Mouse (Mus musculus) stomach, embryonic 15.5 days (tissue): ENCODE measurements around the gene Ythdf1. TPM values are rescaled to one million over a fixed set of nuclear protein-coding genes. Genes with fewer than 3 reads are reported as not detected.

Source experiments
- ATAC-seq: fragments of 200-750 bp; cut with Nextera tagmentation; 2 replicates; pipeline ENCODE4 v1.8.0; 2017; ENCODE audit warnings: low read depth, moderate number of reproducible peaks, moderate TSS enrichment; ENCODE audit not compliant: insufficient read depth, low FRiP score
- H3K27ac ChIP-seq: fragments of 300-500 bp; sonication (generic); 2 replicates; pipeline ENCODE4 v1.5.1; 2015; ENCODE audit warnings: mild to moderate bottlenecking, inconsistent platforms
- H3K27me3 ChIP-seq: fragments of 300-500 bp; sonication (generic); replicated peaks from 2 replicates; pipeline ENCODE4 v1.6.1; 2015; ENCODE audit warnings: inconsistent platforms
- H3K36me3 ChIP-seq: fragments of 300-500 bp; sonication (generic); 2 replicates; pipeline ENCODE4 v1.6.1; 2015; ENCODE audit warnings: inconsistent platforms
- H3K4me1 ChIP-seq: fragments of 300-500 bp; sonication (generic); 2 replicates; pipeline ENCODE4 v1.6.1; 2015; ENCODE audit warnings: inconsistent platforms
- H3K4me2 ChIP-seq: fragments of 300-500 bp; sonication (generic); 2 replicates; pipeline ENCODE4 v1.6.1; 2015; ENCODE audit warnings: mild to moderate bottlenecking, inconsistent platforms
- H3K4me3 ChIP-seq: fragments of 300-500 bp; sonication (generic); replicated peaks from 2 replicates; pipeline ENCODE4 v1.5.1; 2015; ENCODE audit warnings: inconsistent platforms
- H3K9ac ChIP-seq: fragments of 300-500 bp; sonication (generic); 2 replicates; pipeline ENCODE4 v1.6.1; 2015; ENCODE audit warnings: inconsistent platforms
- H3K9me3 ChIP-seq: fragments of 300-500 bp; sonication (generic); 2 replicates; pipeline ENCODE4 v1.6.1; 2016; ENCODE audit warnings: inconsistent platforms
- WGBS: fragments of 180-500 bp; shearing (Covaris S2); methylation state at CpG from one replicate; pipeline ENCODE4 v1.1.7; 2015; 5-methylcytosine and 5-hydroxymethylcytosine counted together
- polyA plus RNA-seq: library from polyadenylated mRNA; unstranded; fragments of >200 nt; fragmentation: Nextera tagmentation; extraction: Ambion mirVana; gene quantifications from 2 replicates; pipeline ENCODE4 v1.2.1, GENCODE M21; 2015

Gene Ythdf1
- polyA plus RNA-seq = 51.0 and 52.9 TPM in 2 replicates

DNA sequence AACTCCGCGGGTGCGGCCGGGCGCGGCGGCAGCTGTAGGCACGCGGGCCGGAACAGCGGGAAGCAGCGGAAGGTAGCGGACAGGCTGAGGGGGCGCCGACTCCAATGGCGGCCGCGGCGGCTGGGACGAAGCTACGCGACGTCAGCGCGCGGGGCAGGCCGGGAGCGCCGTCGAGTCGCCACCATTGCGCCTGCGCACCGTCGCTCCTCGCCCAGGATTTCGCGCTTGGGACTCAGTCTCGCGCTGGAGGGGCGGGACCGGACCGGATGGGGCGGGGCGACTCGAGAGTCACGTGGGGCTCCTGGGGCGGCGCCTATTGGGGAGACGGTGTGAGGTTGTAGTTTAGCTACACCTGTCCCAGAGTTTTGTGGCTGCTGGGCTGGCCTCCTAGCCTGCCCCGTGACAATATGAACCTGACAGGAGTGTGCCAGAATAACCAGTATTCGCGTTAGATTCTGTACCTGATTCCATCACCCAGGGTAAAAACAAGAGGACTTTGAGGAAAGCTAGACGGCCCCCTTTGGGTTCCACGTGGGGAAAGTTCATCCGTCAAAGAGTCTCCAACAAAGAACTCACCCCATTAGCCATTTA lies at the start of gene Ythdf1:
Gene Ythdf1 (minus strand): TSS at position 140 of the 591 bp plus-strand sequence.
- Histone ChIP-seq H3K4me2 (peak within 1 kb of the TSS; percentile 64), H3K9me3 (no peaks in the 10 kb centered on the region), H3K4me1 (peaks cover 8% of the 10 kb centered on the region), H3K27ac (peak within 1 kb of the TSS; percentile 71), H3K36me3 (peaks cover 8% of the 10 kb centered on the region; the same call in 1 of the 2 replicates), H3K9ac (peak within 1 kb of the TSS; percentile 100), H3K27me3 (no peaks in the 10 kb centered on the region), H3K4me3 (peak within 1 kb of the TSS; percentile 99)
- WGBS = 1% methylated on average over 56 of the region's 56 CpGs
- ATAC-seq = peak; percentile 94

DNA sequence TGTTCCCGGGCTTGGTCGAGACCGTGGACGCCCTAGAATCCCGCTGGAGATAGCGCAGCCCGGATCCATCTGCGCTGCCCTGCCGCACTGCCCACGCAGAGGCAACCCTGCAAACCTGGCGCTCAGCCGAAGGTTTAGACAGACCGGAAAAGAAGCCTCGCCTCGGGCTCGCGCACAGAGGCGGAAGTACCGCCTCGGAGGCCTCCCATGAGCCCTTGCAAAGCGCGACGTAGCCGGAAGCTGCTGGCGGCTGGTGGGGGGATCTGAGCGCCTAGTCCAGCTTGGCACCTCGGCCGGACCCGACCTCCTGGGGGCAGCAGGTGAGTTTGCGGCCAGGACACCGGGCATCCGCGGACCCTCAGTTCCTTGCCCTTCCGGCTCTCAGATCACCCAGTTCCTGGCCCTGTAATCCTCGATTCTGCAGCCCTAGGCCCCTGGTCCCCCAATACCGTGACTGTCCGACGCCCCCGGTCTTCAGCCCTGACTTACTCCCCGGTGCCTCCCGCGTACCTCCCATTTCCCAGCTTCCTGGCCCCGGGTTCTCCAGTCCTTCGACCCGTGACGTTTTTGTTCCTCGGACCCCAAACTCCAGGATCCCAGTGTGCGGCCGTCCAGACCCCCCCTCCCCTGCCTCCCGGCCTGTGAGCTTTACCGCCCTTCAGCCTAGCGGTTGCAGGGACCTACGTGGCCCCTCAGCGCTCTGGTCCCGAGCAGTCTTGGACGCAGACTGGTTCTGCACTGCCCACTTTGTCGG lies 46.4 kb upstream of the Ythdf1 start, which contains the start of gene Arfgap1:
Gene Arfgap1 (plus strand): TSS at position 216 of the 754 bp plus-strand sequence.
- Histone ChIP-seq H3K36me3 (peaks cover 16% of the 10 kb centered on the region), H3K27me3 (no peaks in the 10 kb centered on the region), H3K9me3 (no peaks in the 10 kb centered on the region), H3K9ac (peak within 1 kb of the TSS; percentile 99), H3K4me1 (peaks cover 21% of the 10 kb centered on the region; the same call in 1 of the 2 replicates), H3K4me3 (peak within 1 kb of the TSS; percentile 79), H3K4me2 (peak within 1 kb of the TSS; percentile 68), H3K27ac (peak within 1 kb of the TSS; percentile 94)
- WGBS = 0% methylated on average over 57 of the region's 57 CpGs
- peak; percentile 92 for ATAC-seq

DNA sequence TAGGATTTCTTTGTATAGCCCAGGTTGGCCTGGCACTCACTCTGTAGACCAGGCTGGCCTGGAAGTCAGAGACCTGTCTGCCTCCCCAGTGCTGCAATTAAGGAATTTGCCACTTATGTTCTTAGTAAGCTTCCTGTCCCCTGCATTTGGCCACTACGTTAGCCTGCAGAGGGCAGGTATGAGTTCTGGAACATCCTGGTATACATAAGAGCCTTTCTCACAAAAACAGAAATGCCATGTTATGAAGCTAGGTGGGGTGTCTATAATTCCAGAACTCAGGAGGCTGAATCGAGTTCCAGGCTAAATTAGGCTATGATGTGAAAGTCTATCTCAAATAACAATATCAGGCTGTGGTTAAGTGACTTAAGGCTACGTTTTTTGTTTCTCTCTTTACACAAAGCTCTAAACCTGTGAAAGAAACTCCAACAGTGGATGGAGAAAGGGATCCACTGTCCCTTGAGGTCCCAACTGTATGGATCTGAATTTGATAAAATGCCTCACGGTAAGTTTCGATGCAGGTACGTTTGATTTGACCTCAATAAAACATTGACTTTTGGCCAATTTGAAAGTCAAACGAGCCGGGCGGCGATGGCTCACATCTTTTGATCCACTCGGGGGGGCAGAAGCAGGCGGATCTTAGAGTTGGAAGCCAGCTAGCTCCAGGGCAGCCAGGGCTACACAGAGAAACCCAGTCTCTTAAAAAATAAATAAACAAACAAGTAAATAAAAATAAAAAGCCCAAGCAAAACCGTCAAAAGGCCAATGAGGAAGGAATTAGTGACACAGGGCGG lies 45.5 kb upstream of the Ythdf1 start:
- Histone ChIP-seq H3K9ac (peak overlapping the region; percentile 99), H3K4me1 (peaks cover 21% of the 10 kb centered on the region; the same call in 1 of the 2 replicates), H3K9me3 (no peaks in the 10 kb centered on the region), H3K27me3 (no peaks in the 10 kb centered on the region), H3K4me2 (peak overlapping the region; percentile 68), H3K27ac (peak overlapping the region; percentile 94), H3K4me3 (peak overlapping the region; percentile 79), H3K36me3 (peaks cover 6% of the 10 kb centered on the region)
- no peak for ATAC-seq
- 7% methylated on average over 14 of the region's 14 CpGs for WGBS

DNA sequence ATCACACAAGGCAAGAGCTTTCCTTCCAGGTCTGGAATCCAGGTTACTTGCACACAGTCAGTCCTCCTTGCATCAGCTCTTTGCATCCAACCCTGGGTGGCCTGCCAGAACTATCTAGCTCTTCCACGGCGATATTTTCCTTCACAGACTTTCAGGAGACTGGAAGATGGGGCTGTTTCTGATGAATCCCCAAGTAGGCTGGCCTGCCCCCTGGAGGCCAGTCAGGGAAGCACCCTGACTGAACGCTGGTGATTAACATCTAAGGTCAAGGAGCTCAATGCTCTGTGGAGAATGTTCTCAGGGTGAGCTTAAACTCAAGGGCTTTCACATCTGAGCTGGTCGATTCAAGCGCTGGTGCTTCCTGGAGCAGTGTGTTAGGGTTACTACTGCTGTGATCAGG lies 43.2 kb upstream of the Ythdf1 start:
- Histone ChIP-seq H3K27me3 (no peaks in the 10 kb centered on the region), H3K27ac (0 out of 2 replicates have a peak overlapping the region, but pooled peaks have one; percentile 74), H3K4me2 (no peak overlapping the region), H3K36me3 (no peaks in the 10 kb centered on the region), H3K9me3 (no peaks in the 10 kb centered on the region), H3K4me3 (no peak overlapping the region), H3K9ac (no peak overlapping the region), H3K4me1 (peaks cover 17% of the 10 kb centered on the region; the same call in 1 of the 2 replicates)
- no peak for ATAC-seq
- WGBS = 3% methylated on average over 5 of the region's 5 CpGs

DNA sequence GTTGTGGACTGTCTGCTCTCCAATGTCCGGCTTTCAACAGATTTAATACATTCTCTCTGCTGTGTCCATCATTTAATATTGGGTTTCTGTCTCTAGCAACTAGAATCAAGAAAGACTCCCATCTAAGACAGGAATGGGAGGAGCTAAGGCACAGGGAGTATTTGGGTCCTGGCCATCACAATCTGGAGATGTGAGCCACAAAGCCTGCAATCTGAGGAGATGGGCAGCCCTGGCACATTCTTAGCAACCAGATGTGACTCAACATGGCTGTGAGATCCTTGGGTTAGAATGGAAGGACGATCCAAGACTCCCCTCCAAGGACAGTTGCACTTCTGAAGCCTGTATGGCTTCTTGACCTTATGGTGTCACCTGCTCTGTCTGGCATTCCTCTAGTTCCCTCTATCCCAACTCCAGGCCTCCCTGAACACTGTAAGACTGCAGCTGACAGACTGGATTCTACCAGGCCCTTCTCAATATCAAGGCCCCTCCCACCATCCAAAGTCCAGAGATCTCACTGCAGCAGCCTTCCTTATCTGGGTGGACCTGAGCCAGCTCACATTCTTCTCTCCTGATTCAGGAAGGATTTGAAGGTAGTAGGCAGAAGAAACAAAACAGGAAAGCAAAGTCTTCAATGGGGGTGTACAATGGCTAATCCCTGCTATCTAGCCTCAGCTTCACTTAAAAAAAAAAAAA lies 42.0 kb upstream of the Ythdf1 start:
- H3K4me1 ChIP-seq = peaks cover 9% of the 10 kb centered on the region; the same call in 1 of the 2 replicates
- 71% methylated on average over 2 of the region's 2 CpGs for WGBS
- H3K9ac ChIP-seq = no peak overlapping the region
- H3K4me2 ChIP-seq = no peak overlapping the region
- ATAC-seq = peak; percentile 76
- no peaks in the 10 kb centered on the region for H3K9me3 ChIP-seq
- H3K27ac ChIP-seq = peak overlapping the region; percentile 74; the same call in 1 of the 2 replicates
- H3K36me3 ChIP-seq = no peaks in the 10 kb centered on the region
- H3K4me3 ChIP-seq = no peak overlapping the region
- no peaks in the 10 kb centered on the region for H3K27me3 ChIP-seq

DNA sequence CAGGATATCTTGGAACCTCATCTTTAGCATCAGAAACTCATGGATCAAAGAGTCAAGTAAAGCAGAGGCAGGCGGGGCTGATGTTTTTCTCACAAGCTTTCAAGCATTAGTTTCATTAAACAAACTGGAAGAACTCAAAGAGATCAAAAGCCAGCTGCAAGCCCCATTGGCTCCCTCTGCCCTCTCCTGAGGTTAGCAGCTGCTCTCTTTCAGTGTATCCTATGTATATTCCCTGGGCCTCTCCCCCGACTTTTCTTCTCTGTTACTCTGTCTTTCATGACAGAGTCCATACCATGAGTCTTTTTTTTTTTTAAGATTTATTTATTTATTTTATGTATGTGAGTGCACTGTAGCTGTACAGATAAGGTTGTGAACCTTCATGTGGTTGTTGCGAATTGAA lies 39.4 kb upstream of the Ythdf1 start:
- WGBS = 32% methylated on average over 3 of the region's 3 CpGs
- Histone ChIP-seq H3K9me3 (no peaks in the 10 kb centered on the region), H3K27ac (peak overlapping the region; percentile 33; the same call in 1 of the 2 replicates), H3K36me3 (no peaks in the 10 kb centered on the region), H3K4me3 (no peak overlapping the region), H3K4me1 (peaks cover 8% of the 10 kb centered on the region; the same call in 1 of the 2 replicates), H3K9ac (no peak overlapping the region), H3K27me3 (no peaks in the 10 kb centered on the region), H3K4me2 (no peak overlapping the region)
- no peak for ATAC-seq

DNA sequence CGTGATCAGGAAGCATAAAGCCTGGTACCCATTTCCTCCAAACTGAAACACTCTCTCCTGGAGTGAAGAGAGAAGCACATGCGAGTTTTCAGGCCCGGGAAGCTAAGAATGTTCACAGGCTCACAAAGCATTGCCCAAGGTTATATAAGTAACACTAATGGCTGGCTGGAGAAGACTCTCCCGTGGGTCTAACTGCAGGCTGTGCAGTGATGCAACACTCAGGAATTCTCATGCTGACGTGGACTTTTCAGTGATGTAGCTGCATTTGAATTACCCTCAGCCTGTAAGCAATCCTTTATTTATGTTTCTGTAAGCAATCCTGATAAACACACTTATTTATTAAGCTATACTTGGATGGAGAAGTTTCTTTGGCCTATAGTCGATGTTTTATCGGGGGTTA lies 38.9 kb upstream of the Ythdf1 start:
- H3K36me3 ChIP-seq = no peaks in the 10 kb centered on the region
- no peak overlapping the region for H3K9ac ChIP-seq
- no peak for ATAC-seq
- 61% methylated on average over 7 of the region's 7 CpGs for WGBS
- H3K4me1 ChIP-seq = peaks cover 8% of the 10 kb centered on the region; the same call in 1 of the 2 replicates
- no peak overlapping the region for H3K4me2 ChIP-seq
- H3K27me3 ChIP-seq = no peaks in the 10 kb centered on the region
- peak overlapping the region; percentile 33; the same call in 1 of the 2 replicates for H3K27ac ChIP-seq
- no peak overlapping the region for H3K4me3 ChIP-seq
- no peaks in the 10 kb centered on the region for H3K9me3 ChIP-seq

DNA sequence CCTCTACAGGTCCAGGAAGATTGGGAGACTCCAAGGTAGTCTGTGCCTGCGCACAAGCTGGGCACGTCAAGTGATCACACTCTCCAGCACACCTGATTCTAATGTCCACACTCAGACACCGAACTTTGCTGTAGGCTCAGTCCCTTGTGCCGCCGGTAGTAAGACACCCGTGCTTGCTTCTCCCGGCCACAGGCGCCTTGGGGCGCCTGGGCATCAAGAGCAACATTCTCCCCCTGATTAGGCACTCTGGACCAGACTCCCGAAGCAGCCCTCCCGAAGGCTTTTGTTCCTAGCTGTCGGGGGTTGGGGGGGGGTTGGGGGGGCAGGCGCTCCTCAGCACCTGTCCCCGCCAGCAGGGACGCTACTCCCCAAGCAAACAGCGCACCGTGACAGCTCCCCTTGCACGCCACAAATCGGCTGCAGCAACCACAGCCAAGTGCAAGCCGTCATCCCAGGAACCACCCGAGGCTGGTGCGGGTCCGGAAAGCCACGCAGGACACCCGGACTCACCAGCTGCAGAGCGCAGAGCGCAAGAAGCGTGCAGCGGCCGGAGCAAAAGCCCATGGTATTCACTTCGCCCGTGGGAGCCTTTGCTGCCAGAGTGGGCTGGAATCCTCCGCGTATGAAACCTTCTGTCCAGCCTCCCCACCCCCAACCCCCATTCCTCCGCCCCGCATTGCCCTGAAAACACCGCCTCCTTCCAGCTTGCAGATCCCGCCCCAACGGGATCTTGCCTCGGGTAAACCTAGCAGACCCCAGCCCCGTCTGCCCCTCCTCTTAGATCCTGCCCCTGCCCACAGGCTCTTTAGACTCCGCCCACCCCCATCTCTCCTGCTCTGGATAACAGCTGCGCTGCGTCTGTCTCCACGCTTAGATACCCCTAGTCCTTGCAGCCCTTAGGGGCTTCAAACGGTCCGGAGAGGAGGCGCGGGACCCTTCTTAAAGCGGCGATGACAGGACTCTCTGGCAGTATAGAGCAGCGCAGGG lies 33.6 kb upstream of the Ythdf1 start, which contains the start of gene Nkain4:
Gene Nkain4 (minus strand): TSS at position 639 of the 987 bp plus-strand sequence.
- peak within 1 kb of the TSS; percentile 74 for H3K27ac ChIP-seq
- H3K4me1 ChIP-seq = peaks cover 26% of the 10 kb centered on the region
- ATAC-seq = peak; percentile 90
- H3K9me3 ChIP-seq = no peaks in the 10 kb centered on the region
- peak within 1 kb of the TSS; percentile 91 for H3K4me2 ChIP-seq
- H3K4me3 ChIP-seq = peak within 1 kb of the TSS; percentile 61
- peak within 1 kb of the TSS; percentile 54; the same call in 1 of the 2 replicates for H3K9ac ChIP-seq
- no peaks in the 10 kb centered on the region for H3K27me3 ChIP-seq
- no peaks in the 10 kb centered on the region for H3K36me3 ChIP-seq
- WGBS = under 1% methylated on average over 51 of the region's 52 CpGs

DNA sequence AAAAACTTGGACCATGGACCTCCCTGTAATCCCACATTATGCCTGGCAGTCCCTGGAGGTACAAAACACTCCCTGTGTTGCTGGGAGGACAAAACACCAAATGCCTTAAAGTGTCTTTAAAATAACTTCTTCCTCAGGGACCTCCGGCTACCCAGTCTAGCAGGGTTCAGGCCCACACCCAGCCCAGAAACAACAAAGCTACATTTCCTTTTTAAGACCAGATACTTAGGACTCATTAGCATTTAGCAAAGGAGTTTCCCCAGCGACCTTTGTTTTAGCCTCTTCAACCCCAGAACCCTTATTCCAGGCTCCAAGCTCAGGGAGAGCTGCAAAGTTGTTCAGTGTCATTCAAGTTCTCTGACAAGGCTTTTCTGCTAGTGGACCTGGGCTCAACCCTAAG lies 32.9 kb upstream of the Ythdf1 start:
- H3K4me1 ChIP-seq = peaks cover 26% of the 10 kb centered on the region
- no peaks in the 10 kb centered on the region for H3K36me3 ChIP-seq
- peak overlapping the region; percentile 74; the same call in 1 of the 2 replicates for H3K27ac ChIP-seq
- H3K4me2 ChIP-seq = peak overlapping the region; percentile 91
- H3K4me3 ChIP-seq = peak overlapping the region; percentile 61
- no peak for ATAC-seq
- 17% methylated on average over 2 of the region's 2 CpGs for WGBS
- H3K9ac ChIP-seq = peak overlapping the region; percentile 54; the same call in 1 of the 2 replicates
- H3K27me3 ChIP-seq = no peaks in the 10 kb centered on the region
- H3K9me3 ChIP-seq = no peaks in the 10 kb centered on the region

DNA sequence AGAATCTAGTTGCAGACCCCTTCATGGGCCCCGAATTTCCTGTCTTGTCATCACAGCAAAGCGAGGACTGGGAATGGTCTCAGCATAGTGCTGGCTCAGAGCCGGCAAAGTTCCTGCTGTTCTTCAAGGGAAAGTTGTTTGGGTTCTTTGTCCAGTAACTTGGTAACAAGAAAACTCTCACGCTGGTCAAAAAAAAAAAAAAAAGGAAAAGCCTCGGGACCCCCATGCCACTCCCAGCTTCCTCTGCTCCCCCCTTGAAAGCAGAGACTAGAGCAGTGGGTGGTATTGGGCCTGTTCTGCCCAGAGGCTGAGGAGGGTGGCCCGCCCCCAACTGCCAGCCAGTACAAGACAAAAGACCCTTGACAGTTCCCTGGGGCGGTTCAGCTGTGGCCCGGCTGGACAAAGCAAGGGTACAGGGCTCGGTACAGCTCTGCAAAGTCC lies 32.0 kb upstream of the Ythdf1 start:
- Histone ChIP-seq H3K4me2 (peak overlapping the region; percentile 91), H3K27me3 (no peaks in the 10 kb centered on the region), H3K36me3 (no peaks in the 10 kb centered on the region), H3K9ac (no peak overlapping the region), H3K4me1 (peaks cover 26% of the 10 kb centered on the region), H3K4me3 (peak overlapping the region; percentile 61), H3K27ac (peak overlapping the region; percentile 67), H3K9me3 (no peaks in the 10 kb centered on the region)
- 16% methylated on average over 9 of the region's 9 CpGs for WGBS
- ATAC-seq = no peak
